Mouse (Mus musculus) neural tube, embryonic 13.5 days (tissue): ENCODE measurements around the gene Foxk1. TPM values are rescaled to one million over a fixed set of nuclear protein-coding genes. Genes with fewer than 3 reads are reported as not detected.
A peak's percentile ranks its signal among the peaks of the same experiment; 100 is the strongest.

Source experiments
- ATAC-seq: fragments of 200-750 bp; cut with Nextera tagmentation; 2 replicates; pipeline ENCODE4 v1.8.0; 2017; ENCODE audit warnings: low read depth, mild to moderate bottlenecking, moderate TSS enrichment, moderate library complexity
- H3K27ac ChIP-seq: fragments of 300-500 bp; sonication (generic); replicated peaks from 2 replicates; pipeline ENCODE4 v1.5.1; 2015; ENCODE audit warnings: moderate library complexity, mild to moderate bottlenecking, inconsistent platforms
- H3K27me3 ChIP-seq: fragments of 300-500 bp; sonication (generic); 2 replicates; pipeline ENCODE4 v1.6.1; 2015; ENCODE audit warnings: mild to moderate bottlenecking, inconsistent platforms
- H3K36me3 ChIP-seq: fragments of 300-500 bp; sonication (generic); 2 replicates; pipeline ENCODE4 v1.6.1; 2015; ENCODE audit warnings: mild to moderate bottlenecking, inconsistent platforms
- H3K4me1 ChIP-seq: fragments of 300-500 bp; sonication (generic); replicated peaks from 2 replicates; pipeline ENCODE4 v1.6.1; 2015; ENCODE audit warnings: inconsistent platforms
- H3K4me2 ChIP-seq: fragments of 300-500 bp; sonication (generic); 2 replicates; pipeline ENCODE4 v1.6.1; 2015; ENCODE audit warnings: inconsistent platforms, mild to moderate bottlenecking, moderate library complexity
- H3K4me3 ChIP-seq: fragments of 300-500 bp; sonication (generic); 2 replicates; pipeline ENCODE4 v1.5.1; 2015; ENCODE audit warnings: mild to moderate bottlenecking, inconsistent platforms
- H3K9ac ChIP-seq: fragments of 300-500 bp; sonication (generic); 2 replicates; pipeline ENCODE4 v1.6.1; 2015; ENCODE audit warnings: moderate library complexity, mild to moderate bottlenecking, inconsistent platforms
- H3K9me3 ChIP-seq: fragments of 300-500 bp; sonication (generic); 2 replicates; pipeline ENCODE4 v1.6.1; 2016; ENCODE audit warnings: inconsistent platforms
- WGBS: fragments of 180-500 bp; shearing (Covaris S2); methylation state at CpG from one replicate; pipeline ENCODE4 v1.1.7; 2015; 5-methylcytosine and 5-hydroxymethylcytosine counted together
- polyA plus RNA-seq: library from polyadenylated mRNA; unstranded; fragments of >200 nt; fragmentation: Nextera tagmentation; extraction: Ambion mirVana; gene quantifications from 2 replicates; pipeline ENCODE4 v1.2.1, GENCODE M21; 2015

Gene Foxk1
- polyA plus RNA-seq, 1 experiment from 2014 or later: 7.2 TPM

- no peaks in the 10 kb centered on the region for H3K27me3 ChIP-seq
- H3K36me3 ChIP-seq: no peaks in the 10 kb centered on the region; the same call in 1 of the 2 replicates
- peak overlapping the region; percentile 91 for H3K27ac ChIP-seq
- 11% methylated on average over 6 of the region's 6 CpGs for WGBS
- ATAC-seq: no peak
- H3K9me3 ChIP-seq: no peaks in the 10 kb centered on the region
- H3K4me1 ChIP-seq: peaks cover 41% of the 10 kb centered on the region
- no peak overlapping the region for H3K4me3 ChIP-seq
- no peak overlapping the region for H3K9ac ChIP-seq
- 0 out of 2 replicates have a peak overlapping the region, but pooled peaks have one; percentile 11 for H3K4me2 ChIP-seq
Observed at GRCm38 (mm10) chr5:142372207-142372606, 29.1 kb upstream of the Foxk1 start.

GRCm38 (mm10) chr5:142374343-142374742 lies 27.0 kb upstream of the Foxk1 start:
- Histone ChIP-seq H3K4me3 (no peak overlapping the region), H3K4me2 (no peak overlapping the region), H3K9ac (no peak overlapping the region), H3K4me1 (peaks cover 27% of the 10 kb centered on the region), H3K27me3 (no peaks in the 10 kb centered on the region), H3K27ac (no peak overlapping the region), H3K9me3 (no peaks in the 10 kb centered on the region), H3K36me3 (no peaks in the 10 kb centered on the region; the same call in 1 of the 2 replicates)
- 95% methylated on average over 9 of the region's 9 CpGs for WGBS
- no peak for ATAC-seq

DNA sequence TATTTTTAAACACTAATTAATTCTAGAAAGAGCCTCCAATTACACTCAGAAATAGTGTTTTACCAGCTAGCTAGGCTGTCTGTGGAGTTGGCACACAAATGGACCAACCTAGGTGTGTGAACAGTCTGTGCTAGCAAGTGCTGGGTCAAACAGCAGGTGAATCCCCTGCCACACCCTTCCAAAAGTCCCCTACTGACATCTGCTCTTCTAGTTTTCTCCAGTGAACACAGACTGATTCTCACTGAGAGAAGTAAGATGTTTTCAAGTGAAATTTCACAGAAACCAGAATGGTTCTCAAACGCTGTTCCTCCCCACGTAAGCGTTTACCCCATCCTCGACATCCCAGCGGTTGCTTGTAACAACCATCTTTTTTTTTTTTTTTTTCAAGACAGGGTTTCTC lies 25.7 kb upstream of the Foxk1 start:
- H3K4me3 ChIP-seq: no peak overlapping the region
- no peaks in the 10 kb centered on the region for H3K36me3 ChIP-seq
- no peaks in the 10 kb centered on the region for H3K27me3 ChIP-seq
- WGBS: 95% methylated on average over 5 of the region's 5 CpGs
- H3K9ac ChIP-seq: no peak overlapping the region
- ATAC-seq: no peak
- peaks cover 24% of the 10 kb centered on the region for H3K4me1 ChIP-seq
- H3K9me3 ChIP-seq: no peaks in the 10 kb centered on the region
- no peak overlapping the region for H3K4me2 ChIP-seq
- no peak overlapping the region for H3K27ac ChIP-seq

DNA sequence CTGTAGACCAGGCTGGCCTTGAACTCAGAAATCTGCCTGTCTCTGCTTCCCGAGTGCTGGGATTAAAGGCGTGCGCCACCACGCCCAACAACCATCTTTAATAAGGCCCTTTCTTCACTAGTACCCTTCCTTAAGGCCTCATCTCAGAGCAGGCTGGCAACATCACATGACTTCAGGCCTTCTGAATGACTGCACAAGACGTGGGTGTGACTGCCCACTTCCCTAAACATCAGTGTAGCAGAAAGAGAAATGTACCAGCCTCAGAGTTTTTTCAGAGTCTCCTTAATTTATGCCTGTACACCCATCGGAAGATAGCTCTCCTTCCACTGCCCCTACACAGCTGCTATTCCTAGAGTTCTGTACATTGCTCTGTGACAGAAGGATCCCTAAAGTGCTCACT lies 25.2 kb upstream of the Foxk1 start:
- Histone ChIP-seq H3K27me3 (no peaks in the 10 kb centered on the region), H3K4me1 (peaks cover 20% of the 10 kb centered on the region), H3K36me3 (no peaks in the 10 kb centered on the region), H3K4me2 (no peak overlapping the region), H3K4me3 (no peak overlapping the region), H3K9ac (no peak overlapping the region), H3K9me3 (no peaks in the 10 kb centered on the region), H3K27ac (no peak overlapping the region)
- ATAC-seq: no peak
- WGBS: 88% methylated on average over 6 of the region's 6 CpGs

DNA sequence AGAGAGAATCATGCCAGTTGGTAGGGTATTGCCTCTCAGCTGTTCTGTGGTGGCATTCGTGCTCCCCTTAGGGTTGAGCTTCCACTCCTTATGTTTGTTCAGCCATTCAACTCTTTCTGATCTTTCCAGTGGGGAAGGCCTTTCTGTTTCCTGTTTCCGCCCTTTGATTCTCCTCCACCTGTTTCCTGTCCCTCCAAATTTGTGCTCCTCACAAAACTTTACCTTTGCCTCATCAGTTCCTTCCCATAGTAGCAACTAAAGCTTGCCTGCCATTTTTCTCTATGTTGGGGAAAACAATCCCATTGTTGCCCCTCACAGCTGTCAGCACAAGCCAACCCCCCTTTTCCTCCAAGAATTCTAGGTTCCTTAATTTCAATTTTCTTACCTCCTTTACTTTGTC lies 23.2 kb upstream of the Foxk1 start:
- Histone ChIP-seq H3K36me3 (no peaks in the 10 kb centered on the region), H3K4me3 (no peak overlapping the region), H3K4me2 (no peak overlapping the region), H3K27me3 (no peaks in the 10 kb centered on the region), H3K9me3 (no peaks in the 10 kb centered on the region), H3K4me1 (0 out of 2 replicates have a peak, but pooled peaks cover under 1% of the 10 kb centered on the region), H3K9ac (no peak overlapping the region), H3K27ac (no peak overlapping the region)
- WGBS: 89% methylated on average over 2 of the region's 2 CpGs
- no peak for ATAC-seq

- no peak for ATAC-seq
- Histone ChIP-seq H3K27me3 (no peaks in the 10 kb centered on the region), H3K4me2 (no peak overlapping the region), H3K9ac (no peak overlapping the region), H3K4me3 (no peak overlapping the region), H3K4me1 (peaks cover 17% of the 10 kb centered on the region), H3K36me3 (no peaks in the 10 kb centered on the region), H3K9me3 (no peaks in the 10 kb centered on the region), H3K27ac (no peak overlapping the region)
- WGBS: 63% methylated on average over 6 of the region's 6 CpGs
Observed at GRCm38 (mm10) chr5:142380491-142380890, 20.8 kb upstream of the Foxk1 start.

DNA sequence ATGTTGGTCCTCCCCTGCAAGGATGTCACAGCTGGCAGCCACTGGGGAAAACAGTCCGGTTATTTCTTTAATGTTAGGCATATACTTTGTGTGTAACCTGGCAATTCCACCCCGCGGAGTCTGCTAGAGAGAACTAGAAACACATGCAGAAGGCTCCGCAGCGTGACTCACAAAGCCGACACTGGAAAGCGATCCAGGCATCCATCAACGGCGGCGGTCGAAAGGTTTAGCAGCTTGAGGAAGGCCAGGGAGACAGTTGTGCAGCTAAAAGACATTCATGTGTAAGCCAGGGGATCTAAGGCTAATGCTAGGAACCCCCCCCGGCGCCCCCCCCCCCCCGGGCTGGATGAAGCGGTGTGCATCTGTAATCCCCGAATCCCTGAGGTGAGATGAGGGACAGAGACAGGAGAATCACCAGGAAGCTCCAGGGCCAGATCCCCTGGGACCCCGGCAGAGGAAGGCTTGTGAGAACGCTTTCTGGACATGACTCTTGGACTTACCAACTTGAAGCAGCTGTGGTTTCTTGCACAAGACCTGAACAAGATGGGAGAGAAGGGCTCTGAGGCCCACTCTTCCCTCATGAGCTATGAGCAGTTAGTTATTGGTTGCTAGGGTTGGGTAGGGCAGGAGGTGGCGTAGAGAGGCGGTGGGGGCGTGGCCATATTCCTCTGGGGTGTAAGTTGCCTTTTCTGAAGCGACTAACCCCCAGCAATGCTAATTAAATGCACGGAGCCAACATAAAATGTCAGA lies 16.2 kb upstream of the Foxk1 start:
- H3K27me3 ChIP-seq: no peaks in the 10 kb centered on the region
- peaks cover 34% of the 10 kb centered on the region for H3K4me1 ChIP-seq
- no peak for ATAC-seq
- no peaks in the 10 kb centered on the region for H3K36me3 ChIP-seq
- H3K27ac ChIP-seq: peak overlapping the region; percentile 83
- H3K9me3 ChIP-seq: no peaks in the 10 kb centered on the region; the same call in 1 of the 2 replicates
- peak overlapping the region; percentile 50 for H3K9ac ChIP-seq
- no peak overlapping the region for H3K4me3 ChIP-seq
- WGBS: 35% methylated on average over 23 of the region's 23 CpGs
- peak overlapping the region; percentile 26; the same call in 1 of the 2 replicates for H3K4me2 ChIP-seq

- Histone ChIP-seq H3K27me3 (no peaks in the 10 kb centered on the region), H3K4me1 (peaks cover 37% of the 10 kb centered on the region), H3K4me3 (no peak overlapping the region), H3K4me2 (no peak overlapping the region), H3K27ac (peak overlapping the region; percentile 83), H3K36me3 (no peaks in the 10 kb centered on the region), H3K9ac (peak overlapping the region; percentile 18; the same call in 1 of the 2 replicates), H3K9me3 (no peaks in the 10 kb centered on the region; the same call in 1 of the 2 replicates)
- WGBS: 45% methylated on average over 6 of the region's 6 CpGs
- ATAC-seq: peak; percentile 51; the same call in 1 of the 2 replicates
Observed at GRCm38 (mm10) chr5:142386329-142386728, 15.0 kb upstream of the Foxk1 start.

DNA sequence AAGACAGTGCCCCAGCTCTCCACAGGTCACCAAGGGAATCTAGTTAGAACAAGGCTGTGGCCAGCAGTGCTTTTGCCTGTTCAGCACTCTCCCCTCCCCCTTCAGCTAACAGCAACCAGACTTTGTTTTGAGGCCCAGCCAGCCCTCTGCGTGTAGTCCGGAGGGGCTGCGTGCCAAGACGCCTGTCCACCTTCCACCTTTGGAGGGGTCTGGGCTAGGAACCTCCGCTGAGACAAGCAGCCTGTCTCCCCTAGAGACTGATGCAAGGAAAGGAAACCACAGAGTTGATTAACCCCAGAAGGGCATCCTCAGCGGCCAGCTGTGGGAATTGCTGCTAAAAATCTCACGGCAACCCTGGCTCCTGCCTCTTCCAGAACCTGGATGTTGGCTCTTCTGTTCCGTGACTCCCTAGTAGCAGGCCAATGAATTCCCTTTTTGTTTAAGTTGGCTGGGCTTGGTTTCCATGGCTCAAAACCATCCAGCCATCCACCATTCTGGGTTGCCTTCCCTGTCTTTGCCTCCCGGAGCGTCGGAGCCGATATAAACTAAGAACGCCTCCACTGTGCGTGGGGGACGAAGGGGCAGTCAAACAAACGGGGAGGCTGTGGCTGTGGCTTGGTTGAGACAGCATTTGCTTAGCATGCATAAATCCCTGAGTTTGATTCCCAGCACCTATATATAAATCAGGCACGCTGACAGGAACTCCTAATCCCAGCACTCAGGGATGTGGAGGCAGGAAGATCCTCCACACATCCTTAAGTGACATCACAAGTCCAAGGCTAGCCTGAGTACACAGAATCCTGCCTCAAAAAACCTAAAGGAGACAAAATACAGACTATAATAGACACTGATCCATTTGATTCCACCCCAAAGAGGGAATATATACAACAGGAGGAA lies 14.3 kb upstream of the Foxk1 start:
- Histone ChIP-seq H3K4me2 (peak overlapping the region; percentile 3; the same call in 1 of the 2 replicates), H3K4me3 (no peak overlapping the region), H3K9ac (peak overlapping the region; percentile 27), H3K27me3 (no peaks in the 10 kb centered on the region), H3K9me3 (no peaks in the 10 kb centered on the region; the same call in 1 of the 2 replicates), H3K36me3 (no peaks in the 10 kb centered on the region), H3K4me1 (peaks cover 44% of the 10 kb centered on the region), H3K27ac (peak overlapping the region; percentile 83)
- 36% methylated on average over 17 of the region's 17 CpGs for WGBS
- ATAC-seq: peak; percentile 86

- 72% methylated on average over 4 of the region's 4 CpGs for WGBS
- Histone ChIP-seq H3K27ac (peak overlapping the region; percentile 83), H3K9ac (no peak overlapping the region), H3K9me3 (no peaks in the 10 kb centered on the region; the same call in 1 of the 2 replicates), H3K4me2 (no peak overlapping the region), H3K27me3 (no peaks in the 10 kb centered on the region), H3K4me1 (peaks cover 46% of the 10 kb centered on the region), H3K36me3 (no peaks in the 10 kb centered on the region), H3K4me3 (no peak overlapping the region)
- no peak for ATAC-seq
Observed at GRCm38 (mm10) chr5:142387716-142388115, 13.6 kb upstream of the Foxk1 start.

- H3K36me3 ChIP-seq: no peaks in the 10 kb centered on the region
- H3K4me3 ChIP-seq: no peak overlapping the region
- peaks cover 18% of the 10 kb centered on the region for H3K4me1 ChIP-seq
- ATAC-seq: no peak
- no peak overlapping the region for H3K4me2 ChIP-seq
- H3K27ac ChIP-seq: 0 out of 2 replicates have a peak overlapping the region, but pooled peaks have one; percentile 2
- H3K9ac ChIP-seq: peak overlapping the region; percentile 2; the same call in 1 of the 2 replicates
- 46% methylated on average over 5 of the region's 5 CpGs for WGBS
- no peaks in the 10 kb centered on the region; the same call in 1 of the 2 replicates for H3K9me3 ChIP-seq
- H3K27me3 ChIP-seq: no peaks in the 10 kb centered on the region
Observed at GRCm38 (mm10) chr5:142391691-142392090, 9.6 kb upstream of the Foxk1 start.
